Mouse (Mus musculus): ENCODE results near the gene Klhdc4. TPM values are rescaled to one million over a fixed set of nuclear protein-coding genes. Genes with fewer than 3 reads are reported as not detected.

Klhdc4 gene
- 10 to 100 TPM in 3 of 4 experiments, 1 to 10 TPM in 1; 9.9 to 12.4 (median 11.0) TPM for total RNA-seq (2022)

- DNase-seq (ENCODE audit: low spot score in 2 of 2), result peak; percentile 73 to 77
Measured at GRCm38 (mm10) chr8:121829048-121829776, at the start of gene Klhdc4. Klhdc4 (minus strand) TSS chr8:121829569.

GRCm38 (mm10) chr8:121877828-121878480 is 48.6 kb upstream of the Klhdc4 start:
- no peak for DNase-seq (ENCODE audit: low spot score in 2 of 2)

GRCm38 (mm10) chr8:121877212-121877611 is 47.8 kb upstream of the Klhdc4 start:
- no peak for DNase-seq (ENCODE audit: low spot score in 2 of 2)

GRCm38 (mm10) chr8:121875517-121875916 is 46.1 kb upstream of the Klhdc4 start:
- DNase-seq (ENCODE audit: low spot score in 2 of 2), result no peak

- no peak for DNase-seq (ENCODE audit: low spot score in 2 of 2)
Measured at GRCm38 (mm10) chr8:121875045-121875444, 45.7 kb upstream of the Klhdc4 start.

- DNase-seq (ENCODE audit: low spot score in 2 of 2), result peak in 1 of 2 experiments; percentile 50
Measured at GRCm38 (mm10) chr8:121874031-121874430, 44.7 kb upstream of the Klhdc4 start.

GRCm38 (mm10) chr8:121871833-121872440 is 42.6 kb upstream of the Klhdc4 start:
- no peak for DNase-seq (ENCODE audit: low spot score in 2 of 2)

GRCm38 (mm10) chr8:121870190-121870589 is 40.8 kb upstream of the Klhdc4 start:
- no peak for DNase-seq (ENCODE audit: low spot score in 2 of 2)

GRCm38 (mm10) chr8:121868896-121869295 is 39.5 kb upstream of the Klhdc4 start:
- no peak for DNase-seq (ENCODE audit: low spot score in 2 of 2)

- DNase-seq (ENCODE audit: low spot score in 2 of 2), result no peak
Measured at GRCm38 (mm10) chr8:121868196-121868595, 38.8 kb upstream of the Klhdc4 start.

GRCm38 (mm10) chr8:121865356-121865755 is 36.0 kb upstream of the Klhdc4 start:
- DNase-seq (ENCODE audit: low spot score in 2 of 2), result no peak

GRCm38 (mm10) chr8:121861806-121862548 is 32.6 kb upstream of the Klhdc4 start:
- DNase-seq (ENCODE audit: low spot score in 2 of 2), result no peak

- DNase-seq (ENCODE audit: low spot score in 2 of 2), result no peak
Measured at GRCm38 (mm10) chr8:121861276-121861675, 31.9 kb upstream of the Klhdc4 start.

- DNase-seq (ENCODE audit: low spot score in 2 of 2), result no peak
Measured at GRCm38 (mm10) chr8:121857747-121858146, 28.4 kb upstream of the Klhdc4 start.

- DNase-seq (ENCODE audit: low spot score in 2 of 2), result peak; percentile 74 to 75
Measured at GRCm38 (mm10) chr8:121857331-121857730, 28.0 kb upstream of the Klhdc4 start.

GRCm38 (mm10) chr8:121856071-121856746 is 26.8 kb upstream of the Klhdc4 start:
- DNase-seq (ENCODE audit: low spot score in 2 of 2), result no peak

GRCm38 (mm10) chr8:121853586-121853985 is 24.2 kb upstream of the Klhdc4 start:
- no peak for DNase-seq (ENCODE audit: low spot score in 2 of 2)

- no peak for DNase-seq (ENCODE audit: low spot score in 2 of 2)
Measured at GRCm38 (mm10) chr8:121852464-121852863, 23.1 kb upstream of the Klhdc4 start.

- DNase-seq (ENCODE audit: low spot score in 2 of 2), result no peak
Measured at GRCm38 (mm10) chr8:121851716-121852115, 22.3 kb upstream of the Klhdc4 start.

GRCm38 (mm10) chr8:121850821-121851470 is 21.6 kb upstream of the Klhdc4 start:
- DNase-seq (ENCODE audit: low spot score in 2 of 2), result peak; percentile 94 to 96

GRCm38 (mm10) chr8:121850436-121850820 is 21.1 kb upstream of the Klhdc4 start:
- DNase-seq (ENCODE audit: low spot score in 2 of 2), result no peak
